Mouse (Mus musculus): ENCODE measurements around the gene Crygf. TPM values are rescaled to one million over a fixed set of nuclear protein-coding genes. Genes with fewer than 3 reads are reported as not detected.
"Not testable (repeated sequence)": the region's sequence is repeated elsewhere in the genome, so short reads cannot be mapped to it uniquely, and the experiment has no call there.

Gene Crygf
- total RNA-seq (2021) = not detected in 2 replicates
- long read RNA-seq = 0 reads

DNA sequence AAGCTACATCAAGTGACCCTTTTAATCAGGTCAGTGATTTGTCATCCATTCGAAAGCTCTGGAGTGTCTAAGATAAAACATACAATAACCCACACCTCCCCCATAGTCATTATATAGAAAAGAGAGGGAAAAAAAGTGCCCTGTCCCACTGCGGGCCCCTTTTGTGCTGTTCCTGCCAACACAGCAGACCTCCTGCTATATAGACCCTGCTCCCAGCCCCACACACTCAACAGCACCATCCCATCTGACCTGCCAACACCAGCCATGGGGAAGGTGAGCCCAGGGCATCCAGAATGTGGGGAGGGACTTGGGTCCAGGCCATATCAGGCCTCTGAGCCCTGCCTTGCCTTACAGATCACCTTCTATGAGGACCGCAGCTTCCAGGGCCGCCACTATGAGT is at the start of gene Crygf:
Gene Crygf, plus strand, starts transcription at position 227 of the 400 bp plus-strand sequence.
- no peak for DNase-seq

GRCm38 (mm10) chr1:65925361-65926210 is 734 bp upstream of the Crygf start:
- no peak for DNase-seq

DNA sequence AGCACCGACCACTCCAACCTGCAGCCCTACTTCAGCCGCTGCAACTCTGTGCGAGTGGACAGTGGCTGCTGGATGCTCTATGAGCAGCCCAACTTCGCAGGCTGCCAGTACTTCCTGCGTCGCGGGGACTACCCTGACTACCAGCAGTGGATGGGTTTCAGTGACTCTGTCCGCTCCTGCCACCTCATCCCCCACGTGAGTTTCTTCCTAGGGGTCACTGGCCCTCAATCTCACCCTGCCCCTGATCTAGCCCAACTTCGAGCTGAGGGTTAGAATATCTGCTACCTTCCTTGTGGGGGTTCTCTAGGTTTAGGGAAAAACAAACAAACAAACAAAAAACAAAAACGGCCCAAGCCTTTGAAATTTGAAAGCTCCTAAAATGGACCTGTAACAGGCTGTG is 376 bp downstream of the Crygf start:
- not testable (repeated sequence) for DNase-seq

DNA sequence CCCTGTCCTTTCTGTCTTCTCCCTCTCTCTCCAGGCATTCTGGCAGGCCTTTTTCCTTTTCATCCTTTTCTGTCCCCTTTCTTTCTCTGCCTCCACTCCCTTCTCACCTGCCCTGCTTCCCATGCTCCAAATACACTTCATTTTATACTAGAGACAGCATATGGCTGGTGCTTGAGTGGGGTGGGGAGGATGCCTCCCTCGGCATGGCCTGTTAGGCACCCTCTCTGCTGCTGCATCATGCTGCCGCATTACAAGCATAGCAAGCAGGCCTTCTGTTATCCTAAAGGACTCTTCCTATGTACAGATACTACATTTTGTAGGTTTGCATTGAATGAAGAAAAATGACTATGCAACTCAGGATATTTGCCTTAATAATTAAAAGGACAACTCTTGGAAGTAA is 3.7 kb downstream of the Crygf start:
- no peak for DNase-seq

- DNase-seq = no peak
Measured at GRCm38 (mm10) chr1:65932091-65932812, 5.9 kb downstream of the Crygf start.

Other genes with a start within 250 kb of the Crygf start
- 25.1 and 25.6 TPM in 2 replicates for gene Map2, start 248.8 kb downstream of the Crygf start, total RNA-seq (2021)

Data from adrenal gland, postnatal 25 days (tissue).